16 mouse cellular contexts compared by ENCODE assay signal in genomic region chr5:4593638-4594381, GRCm38 (mm10).
"Had no signal": no experiment of that assay in that cellular context is flagged by ENCODE, and none has a peak within 500 bp of the region (broad histone marks: within the 10 kb centered on the region; RNA-seq: fewer than 3 reads in every experiment).

No protein-coding gene starts in this region.

- H3K9ac ChIP-seq: limb, embryonic 15.5 days; liver, embryonic 14.5 days; neural tube, embryonic 12.5 days had no signal

- DNase-seq: kidney, postnatal 10 days; layer of hippocampus, adult 9-11 months; layer of hippocampus, postnatal 36 days; lung, adult 18-20 months; lung, postnatal 4 days; midbrain, embryonic 14.5 days; right cerebral cortex, postnatal 4 days; spleen, adult 18-20 months; thymus, adult 2 months; thymus, postnatal 25 days had no signal

- H3K27me3 ChIP-seq: limb, embryonic 15.5 days; neural tube, embryonic 12.5 days had no signal

- H3K4me2 ChIP-seq: limb, embryonic 15.5 days; neural tube, embryonic 12.5 days had no signal

- H3K9me3 ChIP-seq: limb, embryonic 15.5 days; midbrain, embryonic 10.5 days; neural tube, embryonic 12.5 days had no signal

- H3K36me3 ChIP-seq: limb, embryonic 15.5 days; midbrain, embryonic 10.5 days; neural tube, embryonic 12.5 days had no signal

- H3K27ac ChIP-seq: limb, embryonic 15.5 days; liver, embryonic 14.5 days; midbrain, embryonic 10.5 days; neural tube, embryonic 12.5 days had no signal

- H3K4me3 ChIP-seq: limb, embryonic 15.5 days; midbrain, embryonic 10.5 days; myocyte; neural tube, embryonic 12.5 days had no signal

- ATAC-seq: intestine, embryonic 16.5 days had no signal

- H3K4me1 ChIP-seq: limb, embryonic 15.5 days; midbrain, embryonic 10.5 days; neural tube, embryonic 12.5 days had no signal
